Mouse (Mus musculus): ENCODE results near the gene Xpr1. TPM values are rescaled to one million over a fixed set of nuclear protein-coding genes. Genes with fewer than 3 reads are reported as not detected.
A peak's percentile ranks its signal among the peaks of the same experiment; 100 is the strongest.

Xpr1 gene
- total RNA-seq, 2 experiments from 2014 or later, result 91.4 to 93.4 TPM

- intact Hi-C loops (cut with DNase I), result loop anchor here (10.0 kb wide), 1 partner anchor 122 kb away; no protein-coding TSS in a partner anchor
- no peak for DNase-seq (ENCODE audit: low spot score in 2 of 2)
These were observed 4.5 kb downstream of the Xpr1 start for GRCm38 (mm10) chr1:155412705-155413104.

- no peak for DNase-seq (ENCODE audit: low spot score in 2 of 2)
These were observed 8.6 kb downstream of the Xpr1 start for GRCm38 (mm10) chr1:155408577-155408966.

GRCm38 (mm10) chr1:155407697-155408576 lies 9.3 kb downstream of the Xpr1 start:
- intact Hi-C loops (cut with DNase I), result no loop called here
- no peak for DNase-seq (ENCODE audit: low spot score in 2 of 2)

More at GRCm38 (mm10) chr1:155408577-155408966, 8.6 kb downstream of the Xpr1 start:
- intact Hi-C loops (cut with DNase I), result no loop called here

GRCm38 (mm10) chr1:155400056-155400455 lies 17.2 kb downstream of the Xpr1 start:
- intact Hi-C loops (cut with DNase I), result no loop called here
- no peak for DNase-seq (ENCODE audit: low spot score in 2 of 2)

- DNase-seq (ENCODE audit: low spot score in 2 of 2), result peak in 1 of 2 experiments; percentile 42
- intact Hi-C loops (cut with DNase I), result no loop called here
These were observed 22.4 kb downstream of the Xpr1 start for GRCm38 (mm10) chr1:155394829-155395228.

GRCm38 (mm10) chr1:155394021-155394420 lies 23.2 kb downstream of the Xpr1 start:
- no peak for DNase-seq (ENCODE audit: low spot score in 2 of 2)
- intact Hi-C loops (cut with DNase I), result no loop called here

- intact Hi-C loops (cut with DNase I), result no loop called here
- DNase-seq (ENCODE audit: low spot score in 2 of 2), result no peak
These were observed 24.4 kb downstream of the Xpr1 start for GRCm38 (mm10) chr1:155392825-155393224.

- intact Hi-C loops (cut with DNase I), result no loop called here
- no peak for DNase-seq (ENCODE audit: low spot score in 2 of 2)
These were observed 25.7 kb downstream of the Xpr1 start for GRCm38 (mm10) chr1:155391537-155391936.

- DNase-seq (ENCODE audit: low spot score in 2 of 2), result no peak
- intact Hi-C loops (cut with DNase I), result loop anchor here (5.0 kb wide), 1 partner anchor 81 kb away; no protein-coding TSS in a partner anchor
These were observed 28.8 kb downstream of the Xpr1 start for GRCm38 (mm10) chr1:155388418-155388817.

GRCm38 (mm10) chr1:155386551-155386950 lies 30.7 kb downstream of the Xpr1 start:
- peak; percentile 22 to 27 for DNase-seq (ENCODE audit: low spot score in 2 of 2)
- intact Hi-C loops (cut with DNase I), result loop anchor here (5.0 kb wide), 1 partner anchor 79 kb away; no protein-coding TSS in a partner anchor

GRCm38 (mm10) chr1:155383319-155384302 lies 33.6 kb downstream of the Xpr1 start:
- DNase-seq (ENCODE audit: low spot score in 2 of 2), result no peak
- intact Hi-C loops (cut with DNase I), result no loop called here

GRCm38 (mm10) chr1:155381931-155382330 lies 35.3 kb downstream of the Xpr1 start:
- intact Hi-C loops (cut with DNase I), result no loop called here
- no peak for DNase-seq (ENCODE audit: low spot score in 2 of 2)

GRCm38 (mm10) chr1:155379289-155379688 lies 37.9 kb downstream of the Xpr1 start:
- intact Hi-C loops (cut with DNase I), result no loop called here
- DNase-seq (ENCODE audit: low spot score in 2 of 2), result no peak

GRCm38 (mm10) chr1:155372821-155373220 lies 44.4 kb downstream of the Xpr1 start:
- no peak for DNase-seq (ENCODE audit: low spot score in 2 of 2)
- intact Hi-C loops (cut with DNase I), result no loop called here

GRCm38 (mm10) chr1:155370075-155370658 lies 47.0 kb downstream of the Xpr1 start:
- no peak for DNase-seq (ENCODE audit: low spot score in 2 of 2)
- intact Hi-C loops (cut with DNase I), result no loop called here

- intact Hi-C loops (cut with DNase I), result no loop called here
These were observed 50.8 kb downstream of the Xpr1 start for GRCm38 (mm10) chr1:155366366-155366765.

GRCm38 (mm10) chr1:155361502-155362126 lies 55.6 kb downstream of the Xpr1 start:
- no peak for DNase-seq (ENCODE audit: low spot score in 2 of 2)
- intact Hi-C loops (cut with DNase I), result no loop called here

More at GRCm38 (mm10) chr1:155366366-155366765, 50.8 kb downstream of the Xpr1 start:
- DNase-seq (ENCODE audit: low spot score in 2 of 2), result no peak

GRCm38 (mm10) chr1:155353096-155353495 lies 64.1 kb downstream of the Xpr1 start:
- intact Hi-C loops (cut with DNase I), result no loop called here

GRCm38 (mm10) chr1:155351527-155351926 lies 65.7 kb downstream of the Xpr1 start:
- DNase-seq (ENCODE audit: low spot score in 2 of 2), result no peak
- intact Hi-C loops (cut with DNase I), result no loop called here

More at GRCm38 (mm10) chr1:155353096-155353495, 64.1 kb downstream of the Xpr1 start:
- no peak for DNase-seq (ENCODE audit: low spot score in 2 of 2)
